Mouse (Mus musculus) MEL (cell line): ENCODE measurements around the gene Supt3. TPM values are rescaled to one million over a fixed set of nuclear protein-coding genes. Genes with fewer than 3 reads are reported as not detected.

Source experiments
- DNase-seq: peaks from one replicate; pipeline ENCODE4 v3.0.0; 2011; ENCODE audit warnings: low read depth, low spot score
- H3K27ac ChIP-seq: 2 replicates; pipeline ENCODE4 v1.5.1; 2012; ENCODE audit warnings: low read depth, mild to moderate bottlenecking, control low read depth, low read length, moderate library complexity; ENCODE audit not compliant: control insufficient read depth
- H3K27me3 ChIP-seq, 2 experiments: fragments of 150-350 bp in 1 of 2; sonication (generic) in 1 of 2; 2 replicates each; pipeline ENCODE4 v1.6.1; 2012; ENCODE audit warnings: low read length in 2 of 2, mild to moderate bottlenecking in 2 of 2, improper control_type of control experiment in 1 of 2, moderate library complexity in 1 of 2; ENCODE audit not compliant: insufficient read depth in 2 of 2, control insufficient read depth in 1 of 2
- H3K36me3 ChIP-seq, 2 experiments: 2 replicates each; pipeline ENCODE4 v1.6.1; 2012 to 2014; ENCODE audit warnings: low read length in 2 of 2, improper control_type of control experiment in 1 of 2, inconsistent platforms in 1 of 2, mild to moderate bottlenecking in 1 of 2; ENCODE audit not compliant: insufficient read depth in 2 of 2, control insufficient read depth in 1 of 2
- H3K4me1 ChIP-seq, 2 experiments: fragments of 150-350 bp in 1 of 2; sonication (generic) in 1 of 2; 2 replicates each; pipeline ENCODE4 v1.6.1; 2012; ENCODE audit warnings: low read length in 2 of 2, improper control_type of control experiment in 1 of 2, mild to moderate bottlenecking in 1 of 2; ENCODE audit not compliant: insufficient read depth in 2 of 2, control insufficient read depth in 1 of 2
- H3K4me3 ChIP-seq, 2 experiments: fragments of 150-350 bp in 1 of 2; sonication (generic) in 1 of 2; 2 replicates each; pipeline ENCODE4 v1.5.1; 2012; ENCODE audit warnings: low read depth in 2 of 2, low read length in 2 of 2, mild to moderate bottlenecking in 2 of 2, moderate library complexity in 2 of 2, control low read depth in 1 of 2, improper control_type of control experiment in 1 of 2; ENCODE audit not compliant: control insufficient read depth in 1 of 2, insufficient read depth in 1 of 2
- H3K79me2 ChIP-seq: 2 replicates; pipeline ENCODE4 v1.6.1; 2012; ENCODE audit warnings: mild to moderate bottlenecking, low read length, moderate library complexity; ENCODE audit not compliant: control insufficient read depth, poor library complexity, insufficient read depth
- H3K9ac ChIP-seq: 2 replicates; pipeline ENCODE4 v1.6.1; 2012; ENCODE audit warnings: low read depth, mild to moderate bottlenecking, control low read depth, low read length, moderate library complexity; ENCODE audit not compliant: control insufficient read depth, poor library complexity, severe bottlenecking
- H3K9me3 ChIP-seq: fragments of 150-350 bp; sonication (generic); replicated peaks from 2 replicates; pipeline ENCODE4 v1.6.1; 2012; ENCODE audit warnings: mild to moderate bottlenecking, low read length, improper control_type of control experiment, moderate library complexity; ENCODE audit not compliant: insufficient read depth
- BHLHE40 ChIP-seq: IDR thresholded peaks from 2 replicates; pipeline ENCODE4 v1.6.1; 2012; ENCODE audit warnings: low read depth, mild to moderate bottlenecking, inconsistent platforms, low read length, improper control_type of control experiment, borderline replicate concordance
- CHD1 ChIP-seq: IDR thresholded peaks from 2 replicates; pipeline ENCODE4 v1.6.1; 2012; ENCODE audit warnings: low read depth, mild to moderate bottlenecking, inconsistent platforms, low read length, improper control_type of control experiment
- CHD2 ChIP-seq: IDR thresholded peaks from 2 replicates; pipeline ENCODE4 v1.6.1; 2011; ENCODE audit warnings: low read length, improper control_type of control experiment
- ETS1 ChIP-seq: IDR thresholded peaks from 2 replicates; pipeline ENCODE4 v1.6.1; 2012; ENCODE audit warnings: low read depth, mild to moderate bottlenecking, inconsistent platforms, low read length, improper control_type of control experiment, moderate library complexity
- GATA1 ChIP-seq: IDR thresholded peaks from 2 replicates; pipeline ENCODE4 v1.6.1; 2011; ENCODE audit warnings: low read depth, low read length, improper control_type of control experiment
- JUND ChIP-seq: IDR thresholded peaks from 2 replicates; pipeline ENCODE4 v1.6.1; 2011; ENCODE audit warnings: low read depth, mild to moderate bottlenecking, improper control_type of control experiment, low read length
- NELFE ChIP-seq: IDR thresholded peaks from 2 replicates; pipeline ENCODE4 v1.6.1; 2011; ENCODE audit warnings: low read depth, low read length, improper control_type of control experiment
- POLR2A ChIP-seq, 2 experiments: IDR thresholded peaks; 2 replicates each; pipeline ENCODE4 v1.6.1; 2011 to 2012; ENCODE audit warnings: low read length in 2 of 2, mild to moderate bottlenecking in 2 of 2, control low read depth in 1 of 2, improper control_type of control experiment in 1 of 2, low read depth in 1 of 2, moderate library complexity in 1 of 2; ENCODE audit not compliant: control insufficient read depth in 1 of 2, insufficient read depth in 1 of 2, poor library complexity in 1 of 2
- POLR2AphosphoS2 ChIP-seq: IDR thresholded peaks from 2 replicates; pipeline ENCODE4 v1.6.1; 2011; ENCODE audit warnings: low read length, improper control_type of control experiment
- POLR2AphosphoS5 ChIP-seq: IDR thresholded peaks from 2 replicates; pipeline ENCODE4 v1.6.1; 2012; ENCODE audit warnings: low read depth, borderline replicate concordance, mild to moderate bottlenecking, inconsistent platforms, low read length, moderate library complexity, mixed read lengths
- RAD21 ChIP-seq: IDR thresholded peaks from 2 replicates; pipeline ENCODE4 v1.6.1; 2011; ENCODE audit warnings: mild to moderate bottlenecking, low read depth, low read length, improper control_type of control experiment
- RCOR1 ChIP-seq: IDR thresholded peaks from 2 replicates; pipeline ENCODE4 v1.6.1; 2012; ENCODE audit warnings: low read depth, mild to moderate bottlenecking, inconsistent platforms, low read length, improper control_type of control experiment
- SIN3A ChIP-seq: IDR thresholded peaks from 2 replicates; pipeline ENCODE4 v1.6.1; 2012; ENCODE audit warnings: low read length, improper control_type of control experiment, inconsistent platforms
- SMC3 ChIP-seq: IDR thresholded peaks from 2 replicates; pipeline ENCODE4 v1.6.1; 2011; ENCODE audit warnings: low read depth, low read length, improper control_type of control experiment
- TAL1 ChIP-seq: IDR thresholded peaks from 2 replicates; pipeline ENCODE4 v1.6.1; 2012; ENCODE audit warnings: mild to moderate bottlenecking, inconsistent platforms, low read length, moderate library complexity, mixed read lengths
- TBP ChIP-seq: IDR thresholded peaks from 2 replicates; pipeline ENCODE4 v1.8.0; 2011; ENCODE audit warnings: low read depth, low read length, improper control_type of control experiment
- UBTF ChIP-seq: IDR thresholded peaks from 2 replicates; pipeline ENCODE4 v1.6.1; 2012; ENCODE audit warnings: low read depth, mild to moderate bottlenecking, inconsistent platforms, low read length, improper control_type of control experiment, moderate library complexity, borderline replicate concordance; ENCODE audit not compliant: insufficient read depth
- ZKSCAN1 ChIP-seq: IDR thresholded peaks from 2 replicates; pipeline ENCODE4 v1.6.1; 2012; ENCODE audit warnings: low read depth, mild to moderate bottlenecking, inconsistent platforms, low read length, improper control_type of control experiment, moderate library complexity
- ZNF384 ChIP-seq: IDR thresholded peaks from 2 replicates; pipeline ENCODE4 v1.6.1; 2012; ENCODE audit warnings: low read depth, mild to moderate bottlenecking, inconsistent platforms, low read length, improper control_type of control experiment
- polyA plus RNA-seq, 2 experiments: library from polyadenylated mRNA; stranded (reverse) in 1 of 2; unstranded in 1 of 2; fragments of >175 nt in 1 of 2; fragments of >200 nt in 1 of 2; gene quantifications; 2 replicates each; pipeline versions ENCODE4 v1.2.1 to v1.2.4; 2012; ENCODE audit warnings: low replicate concordance in 2 of 2, low read depth in 1 of 2; ENCODE audit not compliant: insufficient read length in 2 of 2, insufficient read depth in 1 of 2, missing spikeins in 1 of 2
- total RNA-seq: library from RNA; depleted of rRNA; stranded (reverse); fragments of 300-350 nt; gene quantifications from 2 replicates; pipeline ENCODE4 v1.2.3, GENCODE M21; 2012

Gene Supt3
- total and polyA plus RNA-seq, 3 experiments = 7.0 to 28.6 TPM; not detected in 1

DNA sequence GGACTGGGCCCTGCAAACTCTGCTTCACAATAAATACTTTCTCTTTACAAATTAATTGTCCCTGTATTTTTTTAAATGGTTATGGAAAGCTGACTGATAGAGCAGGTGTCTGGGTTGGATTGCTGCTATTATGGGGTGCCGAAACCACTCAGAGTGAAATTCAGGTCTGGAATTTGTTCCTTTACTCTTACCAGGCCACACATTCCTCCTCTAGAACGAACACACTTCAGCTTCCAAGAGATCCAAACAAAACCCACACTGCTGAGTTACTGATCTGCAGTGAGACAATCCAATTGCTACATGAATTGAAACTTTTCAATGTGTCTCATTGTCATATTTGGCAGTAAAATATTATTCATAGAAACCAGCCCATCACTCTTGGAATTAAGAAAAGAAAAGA is 10.0 kb upstream of the Supt3 start:
- Histone ChIP-seq H3K36me3 (no peaks in the 10 kb centered on the region; a peak in 1 of 4 replicates), H3K27ac (no peak overlapping the region), H3K79me2 (no peaks in the 10 kb centered on the region), H3K4me1 (no peaks in the 10 kb centered on the region), H3K4me3 (no peak overlapping the region), H3K9ac (no peak overlapping the region), H3K9me3 (no peaks in the 10 kb centered on the region), H3K27me3 (no peaks in the 10 kb centered on the region; a peak in 1 of 4 replicates)
- no peak for DNase-seq
- TF ChIP-seq SMC3 (no peak), TAL1 (no peak)

DNA sequence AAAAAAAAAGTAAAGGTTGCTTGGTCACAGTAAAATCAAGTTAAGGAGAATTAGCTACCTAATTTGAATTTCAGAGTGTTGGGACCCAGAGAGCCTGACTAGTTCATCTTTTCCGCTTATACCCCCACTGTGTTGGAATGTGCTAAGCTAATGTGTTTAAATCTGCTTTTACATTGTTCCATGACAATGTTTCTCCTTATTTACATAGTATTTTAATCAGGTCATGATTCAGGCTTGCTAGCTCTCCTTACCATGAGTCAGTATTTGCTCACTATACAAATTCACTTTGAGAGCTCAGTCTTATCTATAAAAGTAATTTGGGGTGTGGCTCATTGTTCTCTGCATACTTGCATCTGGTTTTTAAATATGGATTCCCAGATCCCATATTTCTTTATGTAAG is 9.6 kb upstream of the Supt3 start:
- Histone ChIP-seq H3K36me3 (no peaks in the 10 kb centered on the region; a peak in 1 of 4 replicates), H3K4me1 (no peaks in the 10 kb centered on the region), H3K9ac (no peak overlapping the region), H3K4me3 (no peak overlapping the region), H3K27me3 (no peaks in the 10 kb centered on the region; a peak in 1 of 4 replicates), H3K9me3 (no peaks in the 10 kb centered on the region), H3K27ac (no peak overlapping the region), H3K79me2 (no peaks in the 10 kb centered on the region)
- no peak for TF ChIP-seq POLR2AphosphoS2
- no peak for TF ChIP-seq RCOR1
- no peak for TF ChIP-seq ZNF384
- no peak for TF ChIP-seq SIN3A
- no peak for TF ChIP-seq JUND
- no peak for TF ChIP-seq BHLHE40
- no peak for TF ChIP-seq POLR2A (IDR thresholded peaks at IDR 0.05; ENCODE audit: control insufficient read depth in 1 of 2, insufficient read depth in 1 of 2, low read depth in 1 of 2, low read length in 2 of 2, poor library complexity in 1 of 2)
- no peak for TF ChIP-seq GATA1
- TF ChIP-seq RAD21 = no peak
- TF ChIP-seq ZKSCAN1 = no peak
- TF ChIP-seq POLR2AphosphoS5 = no peak
- no peak for TF ChIP-seq ETS1
- no peak for TF ChIP-seq CHD1
- no peak for TF ChIP-seq UBTF
- TF ChIP-seq TBP = no peak
- no peak for TF ChIP-seq CHD2
- no peak for TF ChIP-seq NELFE
- DNase-seq = no peak
